Mouse (Mus musculus): Measurements from ENCODE around the gene Sox5. TPM values are rescaled to one million over a fixed set of nuclear protein-coding genes. Genes with fewer than 3 reads are reported as not detected.

The Sox5 gene
- polyA plus RNA-seq, 1 experiment from 2014 or later = 4.9 TPM

- DNase-seq (no peak), ATAC-seq (ENCODE audit: low read depth) (no peak)
- Histone ChIP-seq H3K36me3 (no peaks in the 10 kb centered on the region), H3K4me3 (replicated peaks) (no peak overlapping the region), H3K9ac (no peak overlapping the region), H3K4me1 (replicated peaks) (no peaks in the 10 kb centered on the region), H3K27me3 (no peaks in the 10 kb centered on the region), H3K4me2 (no peak overlapping the region), H3K9me3 (replicated peaks) (no peaks in the 10 kb centered on the region), H3K27ac (no peak overlapping the region)
- WGBS (ENCODE audit: insufficient replicate concordance) = 44% methylated on average over 2 of the region's 2 CpGs
Observed at GRCm38 (mm10) chr6:143892869-143893268, 888.9 kb downstream of the Sox5 start.

- Histone ChIP-seq H3K4me3 (replicated peaks) (no peak overlapping the region), H3K9ac (no peak overlapping the region), H3K4me1 (replicated peaks) (no peaks in the 10 kb centered on the region), H3K27me3 (no peaks in the 10 kb centered on the region), H3K9me3 (replicated peaks) (no peaks in the 10 kb centered on the region), H3K27ac (no peak overlapping the region), H3K4me2 (no peak overlapping the region), H3K36me3 (no peaks in the 10 kb centered on the region)
- no peak for DNase-seq
- ATAC-seq (ENCODE audit: low read depth) = no peak
- 62% methylated on average over 7 of the region's 7 CpGs for WGBS (ENCODE audit: insufficient replicate concordance)
Observed at GRCm38 (mm10) chr6:143888556-143888955, 893.2 kb downstream of the Sox5 start.

DNA sequence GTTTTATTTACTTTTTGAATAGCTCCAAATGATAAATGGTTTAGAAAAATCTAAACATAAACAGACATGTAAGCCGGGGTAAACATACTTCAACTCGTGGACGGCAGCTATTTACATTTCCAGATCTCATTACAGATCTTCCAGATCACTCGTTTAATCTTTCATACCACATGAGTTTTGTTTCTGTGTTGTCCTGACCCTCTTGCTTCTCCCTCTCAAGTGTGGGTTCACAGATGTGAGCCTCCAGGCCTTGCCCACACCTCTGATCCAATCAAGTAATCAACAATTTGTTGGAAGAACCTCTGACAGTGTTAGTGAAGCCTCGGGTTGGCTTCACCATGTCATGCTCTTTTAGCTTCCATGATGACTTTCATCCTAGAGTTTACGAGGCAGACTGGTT is 903.3 kb downstream of the Sox5 start:
- H3K9me3 ChIP-seq (replicated peaks) = no peaks in the 10 kb centered on the region
- no peak for ATAC-seq (ENCODE audit: low read depth)
- no peaks in the 10 kb centered on the region for H3K4me1 ChIP-seq (replicated peaks)
- no peak overlapping the region for H3K27ac ChIP-seq
- H3K36me3 ChIP-seq = no peaks in the 10 kb centered on the region
- no peak overlapping the region for H3K4me3 ChIP-seq (replicated peaks)
- H3K9ac ChIP-seq = no peak overlapping the region
- WGBS (ENCODE audit: insufficient replicate concordance) = 73% methylated on average over 6 of the region's 6 CpGs
- no peaks in the 10 kb centered on the region for H3K27me3 ChIP-seq
- H3K4me2 ChIP-seq = no peak overlapping the region
- no peak for DNase-seq

- no peak overlapping the region for H3K9ac ChIP-seq
- H3K4me2 ChIP-seq = 0 out of 2 replicates have a peak overlapping the region, but pooled peaks have one; percentile 14
- H3K4me3 ChIP-seq (replicated peaks) = no peak overlapping the region
- no peaks in the 10 kb centered on the region for H3K36me3 ChIP-seq
- ATAC-seq (ENCODE audit: low read depth) (peak; percentile 90), DNase-seq (peak; percentile 38)
- WGBS (ENCODE audit: insufficient replicate concordance) = 20% methylated on average over 3 of the region's 3 CpGs
- H3K27ac ChIP-seq = peak overlapping the region; percentile 53
- H3K4me1 ChIP-seq (replicated peaks) = peaks cover 30% of the 10 kb centered on the region
- H3K27me3 ChIP-seq = no peaks in the 10 kb centered on the region
- H3K9me3 ChIP-seq (replicated peaks) = no peaks in the 10 kb centered on the region
Observed at GRCm38 (mm10) chr6:143868790-143869189, 913.0 kb downstream of the Sox5 start.

DNA sequence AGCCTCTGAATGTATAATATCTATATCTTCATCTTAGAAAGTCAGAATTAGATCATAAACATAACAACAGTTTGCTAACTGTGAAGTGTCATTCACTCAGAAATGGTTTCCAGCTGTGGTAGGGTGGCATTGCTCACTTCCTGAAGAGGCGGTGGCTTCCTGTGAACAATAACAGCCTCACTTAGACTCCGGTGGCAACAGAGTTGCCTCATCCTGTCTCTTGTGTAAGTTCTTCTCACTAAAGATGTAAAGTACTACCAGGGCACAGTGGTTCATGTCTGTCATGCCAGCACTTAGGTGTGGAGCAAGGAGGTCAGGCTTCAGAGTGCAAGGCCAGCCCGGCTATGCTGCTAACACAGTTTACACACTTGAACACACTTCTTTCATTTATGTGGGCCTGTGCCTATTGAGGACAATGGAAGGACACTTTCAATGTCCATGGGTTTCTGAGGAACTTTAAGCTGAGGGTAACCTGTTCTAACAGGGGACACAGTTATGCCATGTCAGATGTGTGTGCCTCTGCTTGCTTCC is 913.6 kb downstream of the Sox5 start:
- no peaks in the 10 kb centered on the region for H3K36me3 ChIP-seq
- no peaks in the 10 kb centered on the region for H3K9me3 ChIP-seq (replicated peaks)
- H3K4me2 ChIP-seq = no peak overlapping the region
- DNase-seq (no peak), ATAC-seq (ENCODE audit: low read depth) (no peak)
- no peaks in the 10 kb centered on the region for H3K27me3 ChIP-seq
- peak overlapping the region; percentile 32; the same call in 1 of the 2 replicates for H3K27ac ChIP-seq
- H3K9ac ChIP-seq = no peak overlapping the region
- 37% methylated on average over 3 of the region's 3 CpGs for WGBS (ENCODE audit: insufficient replicate concordance)
- peaks cover 30% of the 10 kb centered on the region for H3K4me1 ChIP-seq (replicated peaks)
- H3K4me3 ChIP-seq (replicated peaks) = no peak overlapping the region

DNA sequence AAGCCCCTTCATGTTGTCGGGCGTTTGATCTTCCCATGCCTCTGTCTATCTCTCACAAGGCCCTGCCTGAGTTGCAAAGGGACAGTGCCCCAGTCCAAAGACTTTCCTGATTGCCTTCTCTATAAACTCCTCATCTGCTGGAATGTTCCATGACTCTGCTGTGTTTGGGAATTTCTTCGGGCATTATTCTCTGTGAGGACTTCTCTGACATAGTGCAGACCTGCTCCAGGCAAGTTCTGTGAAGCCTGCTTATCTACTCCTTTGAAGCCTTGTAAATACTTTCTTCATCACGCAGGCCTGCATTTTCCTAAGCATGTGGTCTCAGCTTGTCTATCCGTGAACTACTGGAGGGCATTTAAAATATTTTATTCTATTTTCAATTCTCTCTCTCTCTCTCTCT is 914.7 kb downstream of the Sox5 start:
- Histone ChIP-seq H3K4me2 (no peak overlapping the region), H3K36me3 (no peaks in the 10 kb centered on the region), H3K9ac (no peak overlapping the region), H3K27me3 (no peaks in the 10 kb centered on the region), H3K9me3 (replicated peaks) (no peaks in the 10 kb centered on the region), H3K4me1 (replicated peaks) (peaks cover 29% of the 10 kb centered on the region), H3K27ac (no peak overlapping the region), H3K4me3 (replicated peaks) (no peak overlapping the region)
- WGBS (ENCODE audit: insufficient replicate concordance) = 63% methylated on average over 5 of the region's 5 CpGs
- no peak for DNase-seq
- ATAC-seq (ENCODE audit: low read depth) = no peak

DNA sequence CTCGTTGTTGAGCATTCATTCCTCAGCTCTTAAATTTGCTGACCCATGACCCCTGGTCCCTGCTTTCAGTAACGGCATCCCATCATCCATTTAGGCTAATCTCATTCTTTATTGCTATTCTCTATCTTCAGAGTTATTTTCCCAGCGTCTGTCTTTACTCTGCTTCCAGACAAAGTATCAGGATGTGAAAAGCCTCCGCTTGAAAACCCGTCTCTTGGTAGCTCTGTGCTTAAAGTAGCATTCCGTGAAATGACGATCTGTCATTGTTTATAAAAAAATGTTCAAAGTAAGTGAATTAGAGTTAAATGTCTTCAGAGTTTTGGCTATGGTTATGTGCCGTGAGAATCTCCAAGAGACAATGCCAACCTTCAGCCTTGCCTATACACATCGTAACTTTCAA is 915.2 kb downstream of the Sox5 start:
- no peak for DNase-seq
- 70% methylated on average over 9 of the region's 9 CpGs for WGBS (ENCODE audit: insufficient replicate concordance)
- H3K27ac ChIP-seq = no peak overlapping the region
- H3K9me3 ChIP-seq (replicated peaks) = no peaks in the 10 kb centered on the region
- H3K36me3 ChIP-seq = no peaks in the 10 kb centered on the region
- H3K27me3 ChIP-seq = no peaks in the 10 kb centered on the region
- H3K4me1 ChIP-seq (replicated peaks) = peaks cover 27% of the 10 kb centered on the region
- H3K4me2 ChIP-seq = no peak overlapping the region
- no peak overlapping the region for H3K9ac ChIP-seq
- no peak for ATAC-seq (ENCODE audit: low read depth)
- no peak overlapping the region for H3K4me3 ChIP-seq (replicated peaks)

- Histone ChIP-seq H3K27ac (no peak overlapping the region), H3K9ac (no peak overlapping the region), H3K4me2 (no peak overlapping the region), H3K4me3 (replicated peaks) (no peak overlapping the region), H3K9me3 (replicated peaks) (no peaks in the 10 kb centered on the region), H3K36me3 (no peaks in the 10 kb centered on the region), H3K27me3 (no peaks in the 10 kb centered on the region), H3K4me1 (replicated peaks) (peaks cover 8% of the 10 kb centered on the region; the same call in 1 of the 2 replicates)
- WGBS (ENCODE audit: insufficient replicate concordance) = 68% methylated on average over 6 of the region's 6 CpGs
- ATAC-seq (ENCODE audit: low read depth) (no peak), DNase-seq (no peak)
Observed at GRCm38 (mm10) chr6:143862611-143863110, 919.1 kb downstream of the Sox5 start.

GRCm38 (mm10) chr6:143860036-143860435 is 921.7 kb downstream of the Sox5 start:
- ATAC-seq (ENCODE audit: low read depth) (no peak), DNase-seq (no peak)
- H3K4me3 ChIP-seq (replicated peaks) = no peak overlapping the region
- no peak overlapping the region for H3K27ac ChIP-seq
- peaks cover 7% of the 10 kb centered on the region for H3K4me1 ChIP-seq (replicated peaks)
- no peak overlapping the region for H3K4me2 ChIP-seq
- no peaks in the 10 kb centered on the region for H3K9me3 ChIP-seq (replicated peaks)
- H3K27me3 ChIP-seq = no peaks in the 10 kb centered on the region
- H3K36me3 ChIP-seq = no peaks in the 10 kb centered on the region
- no peak overlapping the region for H3K9ac ChIP-seq
- 73% methylated on average over 7 of the region's 7 CpGs for WGBS (ENCODE audit: insufficient replicate concordance)

DNA sequence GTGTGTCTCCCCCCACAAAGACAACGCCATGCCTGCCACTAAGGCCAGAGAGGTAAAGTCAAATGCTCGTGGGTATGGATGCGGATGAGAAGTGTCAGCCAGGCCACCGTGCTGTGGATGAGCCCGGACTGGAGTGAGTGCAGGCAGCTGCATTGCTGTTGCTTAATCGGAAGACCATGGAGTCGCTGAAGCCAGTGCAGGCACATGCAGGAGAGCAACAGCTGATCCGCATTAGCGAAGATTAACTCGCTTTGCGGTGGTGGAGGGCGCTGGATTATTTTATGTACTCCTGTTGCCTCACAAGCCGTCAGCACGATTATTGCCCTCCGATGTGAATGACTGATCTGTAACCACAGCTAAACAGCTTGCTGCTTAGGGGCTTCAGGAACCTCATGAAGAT is 922.2 kb downstream of the Sox5 start:
- H3K27me3 ChIP-seq = no peaks in the 10 kb centered on the region
- H3K27ac ChIP-seq = no peak overlapping the region
- H3K4me2 ChIP-seq = no peak overlapping the region
- no peak for DNase-seq
- H3K9me3 ChIP-seq (replicated peaks) = no peaks in the 10 kb centered on the region
- peaks cover 7% of the 10 kb centered on the region for H3K4me1 ChIP-seq (replicated peaks)
- no peak for ATAC-seq (ENCODE audit: low read depth)
- H3K4me3 ChIP-seq (replicated peaks) = no peak overlapping the region
- H3K9ac ChIP-seq = no peak overlapping the region
- H3K36me3 ChIP-seq = no peaks in the 10 kb centered on the region
- 79% methylated on average over 15 of the region's 15 CpGs for WGBS (ENCODE audit: insufficient replicate concordance)

GRCm38 (mm10) chr6:143858551-143858950 is 923.2 kb downstream of the Sox5 start:
- Histone ChIP-seq H3K4me1 (replicated peaks) (peaks cover 7% of the 10 kb centered on the region), H3K4me2 (no peak overlapping the region), H3K9me3 (replicated peaks) (no peaks in the 10 kb centered on the region), H3K9ac (no peak overlapping the region), H3K27ac (no peak overlapping the region), H3K27me3 (no peaks in the 10 kb centered on the region), H3K4me3 (replicated peaks) (no peak overlapping the region), H3K36me3 (no peaks in the 10 kb centered on the region)
- WGBS (ENCODE audit: insufficient replicate concordance) = 67% methylated on average over 2 of the region's 2 CpGs
- no peak for ATAC-seq (ENCODE audit: low read depth)
- no peak for DNase-seq

GRCm38 (mm10) chr6:143857376-143857775 is 924.4 kb downstream of the Sox5 start:
- Histone ChIP-seq H3K27ac (no peak overlapping the region), H3K27me3 (no peaks in the 10 kb centered on the region), H3K9me3 (replicated peaks) (no peaks in the 10 kb centered on the region), H3K4me1 (replicated peaks) (peaks cover 7% of the 10 kb centered on the region), H3K9ac (no peak overlapping the region), H3K4me2 (no peak overlapping the region), H3K36me3 (no peaks in the 10 kb centered on the region), H3K4me3 (replicated peaks) (no peak overlapping the region)
- 69% methylated on average over 7 of the region's 7 CpGs for WGBS (ENCODE audit: insufficient replicate concordance)
- no peak for ATAC-seq (ENCODE audit: low read depth)
- DNase-seq = no peak
